Mouse (Mus musculus): ENCODE measurements at regions not wholly inside any gene's neighbourhood (a gene's known extent, or its start where the extent isn't known, plus 50 kb on each side); places are given as distances from the start of the nearest gene placed in this dataset.
A peak's percentile ranks its signal among the peaks of the same experiment; 100 is the strongest.

DNA sequence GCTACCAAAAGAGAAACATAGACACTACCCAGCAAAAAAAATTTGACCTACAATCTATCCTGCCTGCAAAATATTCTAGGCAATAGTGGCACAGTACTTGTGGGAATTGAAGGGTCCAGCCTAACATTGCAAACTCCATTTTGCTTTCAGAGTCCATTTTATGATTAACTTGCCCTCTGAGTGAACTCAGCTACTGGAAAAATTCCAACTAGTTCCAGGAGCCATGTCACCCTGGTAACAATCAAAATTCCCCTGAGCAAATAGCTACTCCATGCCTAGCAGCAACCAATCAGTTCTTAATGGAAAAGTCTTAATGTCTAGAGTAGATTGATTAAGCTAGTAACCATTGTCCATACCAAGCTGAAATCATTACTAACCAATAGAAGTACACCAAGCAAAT lies 104.3 kb upstream of the Ankrd50 start:
- ATAC-seq (replicated peaks; ENCODE audit: poor library complexity) = no peak

- no peak for ATAC-seq (replicated peaks; ENCODE audit: poor library complexity)
Measured at GRCm38 (mm10) chr3:38585509-38585908, 100.9 kb upstream of the Ankrd50 start.

DNA sequence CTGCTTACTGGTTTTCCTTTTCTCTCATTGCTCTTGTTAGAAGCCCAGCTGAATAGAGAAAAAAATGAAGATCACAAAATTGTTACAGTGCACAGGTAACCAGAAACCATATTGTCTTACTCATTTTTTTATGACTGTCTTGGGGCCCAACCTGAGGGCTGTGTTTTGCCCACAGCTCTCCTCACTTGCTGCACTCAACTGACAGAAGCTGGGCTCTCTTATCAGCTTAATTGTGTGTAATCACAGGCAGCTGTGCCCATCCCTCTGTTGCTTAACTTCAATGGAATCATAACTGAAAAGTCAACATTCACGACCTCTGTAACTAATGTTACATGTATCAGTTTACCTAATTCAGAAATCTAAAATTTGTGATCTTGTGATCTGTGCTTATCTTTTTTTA lies 95.1 kb upstream of the Ankrd50 start:
- ATAC-seq (replicated peaks; ENCODE audit: poor library complexity) = no peak; the same call in 1 of the 2 replicates

DNA sequence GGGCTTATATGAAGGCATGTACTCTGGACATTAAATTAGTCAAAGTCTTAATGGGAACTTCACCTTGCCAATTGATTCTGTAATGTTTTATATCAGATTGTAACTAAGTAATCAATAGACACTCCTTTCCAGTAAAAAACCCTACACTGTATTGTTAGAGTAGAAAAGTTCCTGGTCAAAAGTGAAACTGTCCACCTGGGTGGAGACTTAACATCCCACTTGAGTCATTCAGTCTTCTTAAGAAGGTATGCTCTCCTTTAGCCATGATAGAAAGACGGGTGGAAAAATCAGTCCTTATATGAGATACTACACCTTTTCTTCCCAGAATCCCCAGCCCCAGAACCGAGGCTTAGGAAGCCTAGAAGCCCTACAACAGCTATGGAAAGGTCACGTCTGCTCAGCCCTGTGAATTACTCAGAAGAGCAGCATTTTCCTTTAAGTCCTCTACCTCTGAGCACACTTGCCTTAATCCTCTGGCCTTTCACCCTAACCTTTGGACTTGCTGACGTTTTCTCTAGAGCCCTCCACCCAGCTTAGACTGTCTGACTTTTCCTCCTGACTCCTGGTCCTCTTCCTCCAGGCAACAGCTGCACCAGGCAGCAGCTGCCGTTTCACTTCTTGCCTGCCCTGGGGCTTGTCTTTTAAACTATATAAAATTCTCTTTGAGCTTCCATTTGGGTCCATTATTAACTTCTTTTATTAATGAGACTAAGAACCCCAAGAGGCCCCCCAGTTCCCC lies 93.4 kb upstream of the Ankrd50 start:
- ATAC-seq (replicated peaks; ENCODE audit: poor library complexity) = no peak

GRCm38 (mm10) chr3:38573594-38573993 lies 89.0 kb upstream of the Ankrd50 start:
- peak; percentile 83 for ATAC-seq (replicated peaks; ENCODE audit: poor library complexity)

GRCm38 (mm10) chr3:38572159-38572558 lies 87.5 kb upstream of the Ankrd50 start:
- no peak for ATAC-seq (replicated peaks; ENCODE audit: poor library complexity)

- ATAC-seq (replicated peaks; ENCODE audit: poor library complexity) = peak; percentile 38
Measured at GRCm38 (mm10) chr3:38571224-38571623, 86.6 kb upstream of the Ankrd50 start.

GRCm38 (mm10) chr3:38569001-38569400 lies 84.4 kb upstream of the Ankrd50 start:
- no peak for ATAC-seq (replicated peaks; ENCODE audit: poor library complexity)

GRCm38 (mm10) chr3:38568596-38568975 lies 83.9 kb upstream of the Ankrd50 start:
- no peak for ATAC-seq (replicated peaks; ENCODE audit: poor library complexity)

DNA sequence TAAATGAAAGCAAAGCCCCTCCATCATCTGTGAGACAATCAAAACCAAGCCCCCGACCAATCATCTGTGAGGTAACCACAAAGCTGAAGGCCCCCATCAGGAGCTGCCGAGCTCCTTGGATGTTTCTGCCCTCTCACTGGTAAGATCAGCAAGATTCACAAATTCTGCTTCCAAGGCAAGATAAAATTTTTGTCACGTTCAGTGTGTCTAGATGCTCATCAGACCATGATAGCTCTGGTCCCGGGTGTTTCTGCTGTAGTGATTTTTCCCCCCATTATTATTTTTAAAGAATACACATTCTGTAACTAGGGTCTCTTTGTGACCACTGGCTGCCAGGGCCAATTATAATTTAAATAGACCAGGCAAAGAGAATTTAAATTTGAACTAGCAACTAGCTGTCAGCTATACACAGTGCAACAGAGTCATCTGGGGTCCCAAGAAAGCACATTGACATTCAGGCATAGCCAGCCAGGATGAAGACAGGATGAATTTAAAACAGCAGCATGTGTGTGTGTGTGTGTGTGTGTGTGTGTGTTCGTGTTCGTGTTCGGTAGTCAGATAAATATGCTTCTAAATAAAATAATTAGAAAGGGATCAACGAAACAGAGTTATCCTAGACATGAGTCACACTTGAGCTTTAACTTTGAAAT lies 83.4 kb upstream of the Ankrd50 start:
- ATAC-seq (replicated peaks; ENCODE audit: poor library complexity) = no peak

DNA sequence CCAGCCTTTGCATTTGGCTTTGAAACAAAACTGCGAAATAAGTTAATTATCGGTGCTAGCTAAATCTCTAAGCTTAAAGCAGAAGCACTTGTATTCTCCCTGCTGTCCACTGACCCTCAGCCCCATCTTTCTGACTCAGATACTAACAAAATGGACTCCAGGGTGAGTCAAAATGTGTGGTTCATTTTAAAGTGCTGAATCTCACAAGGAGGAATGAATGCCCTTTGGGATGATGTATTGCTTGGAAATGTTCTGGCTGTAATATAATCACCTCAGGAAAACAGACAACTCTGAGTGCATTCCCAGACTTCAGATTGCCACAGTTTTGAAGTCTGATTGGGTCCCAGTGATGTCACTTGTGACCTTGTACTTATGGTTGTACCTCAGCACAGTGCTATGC lies 81.9 kb upstream of the Ankrd50 start:
- no peak for ATAC-seq (replicated peaks; ENCODE audit: poor library complexity)

- peak; percentile 93 for ATAC-seq (replicated peaks; ENCODE audit: poor library complexity)
Measured at GRCm38 (mm10) chr3:38564844-38565243, 80.2 kb upstream of the Ankrd50 start.

- no peak for ATAC-seq (replicated peaks; ENCODE audit: poor library complexity)
Measured at GRCm38 (mm10) chr3:38564364-38564763, 79.7 kb upstream of the Ankrd50 start.

- no peak for ATAC-seq (replicated peaks; ENCODE audit: poor library complexity)
Measured at GRCm38 (mm10) chr3:38561186-38561585, 76.5 kb upstream of the Ankrd50 start.

GRCm38 (mm10) chr3:38555939-38556338 lies 71.3 kb upstream of the Ankrd50 start:
- ATAC-seq (replicated peaks; ENCODE audit: poor library complexity) = no peak

DNA sequence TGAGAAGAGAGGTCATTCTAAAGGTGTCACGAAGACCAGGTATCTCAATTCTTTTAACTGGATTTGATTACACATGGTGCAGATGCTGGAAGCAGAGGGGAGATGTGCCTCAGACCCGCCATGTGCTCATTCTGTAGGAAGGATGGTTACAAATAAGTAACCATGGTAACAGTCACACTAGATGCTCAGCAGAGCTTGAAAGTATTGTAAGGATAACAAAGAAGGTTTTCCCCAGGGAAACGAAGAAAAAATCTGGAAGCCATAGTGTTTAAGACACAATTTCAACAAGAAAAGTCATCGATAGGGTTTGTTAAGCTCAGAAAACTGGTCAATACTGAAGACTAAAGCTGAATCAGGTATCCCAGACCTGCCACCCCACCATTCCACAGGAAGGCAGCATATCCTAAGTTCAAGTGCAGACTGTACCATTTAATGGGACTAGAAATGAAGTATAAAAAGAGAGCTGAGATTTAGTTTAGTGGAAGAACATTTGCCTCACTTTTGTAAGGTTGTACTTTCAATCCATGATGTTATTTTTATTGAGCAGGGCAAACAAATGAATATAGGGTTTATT lies 68.9 kb upstream of the Ankrd50 start:
- ATAC-seq (replicated peaks; ENCODE audit: poor library complexity) = no peak

- ATAC-seq (replicated peaks; ENCODE audit: poor library complexity) = no peak
Measured at GRCm38 (mm10) chr3:38547032-38547431, 62.4 kb upstream of the Ankrd50 start.

DNA sequence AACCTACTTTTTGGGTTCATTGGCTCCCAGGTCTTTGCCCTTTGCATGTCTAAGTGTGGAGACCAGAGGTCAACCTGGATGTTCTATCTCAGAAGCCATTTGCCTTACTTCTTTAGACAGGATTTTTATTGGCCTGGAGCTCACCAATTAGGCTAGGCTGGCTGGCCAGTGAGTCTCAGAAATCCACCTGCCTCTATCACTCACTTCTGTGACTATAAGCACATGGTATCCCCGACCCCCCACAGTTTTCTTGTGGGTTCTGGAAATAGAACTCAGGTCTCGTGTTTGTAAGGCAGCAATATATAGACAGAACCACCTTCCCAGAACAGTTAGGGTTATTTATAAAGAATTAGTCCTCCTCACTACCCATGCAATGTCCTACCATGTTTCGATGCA lies 60.9 kb upstream of the Ankrd50 start:
- no peak for ATAC-seq (replicated peaks; ENCODE audit: poor library complexity)

DNA sequence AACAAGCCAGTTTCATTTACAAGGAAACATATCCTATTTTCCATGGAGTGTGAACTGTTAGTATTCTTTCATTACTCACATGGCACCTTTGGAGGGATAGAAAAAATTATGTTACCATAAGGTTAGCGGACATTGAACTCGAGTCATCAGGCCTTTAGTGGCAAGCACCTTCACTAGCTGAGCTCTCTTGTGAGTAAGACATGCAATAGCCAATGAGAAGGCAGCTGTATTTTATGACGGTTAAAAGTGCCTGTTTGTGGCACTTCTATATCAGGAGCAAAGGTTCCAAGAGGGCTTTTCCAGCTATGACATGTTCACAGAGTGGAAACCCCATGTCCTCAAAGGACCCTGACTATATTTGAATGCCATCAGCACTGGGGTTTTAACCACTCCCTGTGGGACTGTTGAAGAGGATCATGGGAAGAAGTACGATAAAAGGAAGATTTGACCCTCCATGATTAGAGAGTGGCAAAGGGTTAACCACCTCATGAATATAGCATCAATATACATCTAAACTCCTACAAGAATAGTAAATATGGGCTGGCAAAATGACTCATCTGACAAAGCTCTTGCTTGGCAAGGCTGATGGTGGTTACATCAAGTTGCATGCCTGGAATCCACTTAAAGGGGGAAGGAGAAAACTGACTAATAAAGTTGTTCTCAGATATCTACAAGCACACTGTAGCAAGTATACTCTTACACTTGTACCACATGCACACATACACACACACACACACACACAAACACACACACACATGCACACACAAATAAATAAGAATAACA lies 60.3 kb upstream of the Ankrd50 start:
- ATAC-seq (replicated peaks; ENCODE audit: poor library complexity) = no peak

- ATAC-seq (replicated peaks; ENCODE audit: poor library complexity) = no peak
Measured at GRCm38 (mm10) chr3:38543816-38544215, 59.2 kb upstream of the Ankrd50 start.

GRCm38 (mm10) chr3:38541296-38541695 lies 56.7 kb upstream of the Ankrd50 start:
- ATAC-seq (replicated peaks; ENCODE audit: poor library complexity) = no peak

DNA sequence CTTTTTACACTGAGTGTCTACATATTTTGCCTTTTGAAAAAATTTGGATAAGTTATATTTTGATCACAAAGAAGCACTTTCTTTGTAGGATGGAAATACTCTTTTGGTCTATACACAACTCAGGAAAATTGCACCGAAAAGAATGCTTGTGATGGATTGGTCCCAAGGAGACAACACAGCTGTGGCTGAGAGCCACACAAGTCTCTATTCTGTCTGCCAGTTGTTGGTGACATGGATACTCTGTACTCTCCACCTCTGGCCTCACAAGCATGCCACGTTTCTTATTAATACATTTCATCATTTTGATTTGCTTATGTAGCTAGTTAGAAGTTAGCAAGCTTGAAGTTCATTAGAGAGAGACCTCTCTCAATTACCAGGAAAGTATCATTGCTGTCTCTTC lies 53.7 kb upstream of the Ankrd50 start:
- no peak for ATAC-seq (replicated peaks; ENCODE audit: poor library complexity)
